In the genomic region with DNA sequence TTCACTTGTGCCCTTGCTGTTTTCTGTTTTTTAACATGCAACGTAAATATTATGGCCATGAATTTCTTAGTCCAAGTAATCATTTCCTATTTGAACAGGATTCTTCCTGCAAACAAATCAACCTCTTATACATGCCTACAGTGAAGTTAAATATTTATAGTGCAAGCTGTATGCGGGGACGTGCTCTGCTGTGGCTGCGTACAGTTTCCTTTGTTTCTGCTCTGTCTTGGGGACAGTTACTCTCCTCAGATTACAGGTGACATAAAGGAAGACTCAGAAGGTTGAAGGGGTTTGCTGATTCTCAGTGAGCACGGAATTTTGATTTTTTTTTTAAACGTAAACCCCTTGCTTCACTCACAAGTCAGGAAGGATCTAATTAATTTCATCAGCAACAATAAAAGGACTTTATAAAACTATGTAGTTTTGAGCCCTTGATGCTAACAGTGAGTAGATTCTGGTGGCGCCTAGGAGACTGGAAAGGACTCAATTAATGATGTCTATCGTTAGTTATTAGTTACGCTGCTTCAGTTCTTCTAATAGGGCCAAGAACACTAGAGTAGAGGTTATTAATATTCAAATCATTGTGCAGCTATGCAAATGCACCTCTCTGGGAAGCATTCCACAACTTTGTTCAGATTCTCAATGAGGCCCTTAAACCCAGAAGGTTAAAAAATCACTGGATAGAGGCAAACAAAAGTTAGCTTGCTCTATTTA, we compare ENCODE assay signal across 22 mouse cellular contexts. TPM values are rescaled to one million over a fixed set of nuclear protein-coding genes. Genes with fewer than 3 reads are reported as not detected.
DNase-seq lines count a peak whose midpoint lies in the region; ATAC-seq lines count a peak whose summit lies in the region.
"Had no signal": no experiment of that assay in that cellular context is flagged by ENCODE, and none has a peak within 500 bp of the region (broad histone marks: within the 10 kb centered on the region; RNA-seq: fewer than 3 reads in every experiment).

No protein-coding gene starts in this region.

- peak; percentile 62 for DNase-seq in forebrain, embryonic 14.5 days (ENCODE audit: low spot score)
- peak; percentile 21 for DNase-seq in midbrain, embryonic 14.5 days
- DNase-seq in left cerebral cortex, adult 9 months (ENCODE audit: low spot score in 2 of 2), result no peak
- DNase-seq in spleen, postnatal 10 days (ENCODE audit: low spot score in 2 of 2), result no peak
- DNase-seq: adrenal gland, postnatal 36 days; cerebellum, adult 11 months; cerebellum, postnatal 10 days; gastrocnemius, adult 2 months; heart, postnatal 36 days; kidney, adult 9 months; kidney, postnatal 14 days; liver, postnatal 0 days had no signal

- H3K4me2 ChIP-seq in forebrain, embryonic 14.5 days (ENCODE audit: low read length), result no peak overlapping the region
- no peak overlapping the region for H3K4me2 ChIP-seq in forebrain, embryonic 15.5 days (replicated peaks)
- H3K4me2 ChIP-seq in intestine, embryonic 16.5 days (ENCODE audit: low read depth, low read length), result no peak overlapping the region
- H3K4me2 ChIP-seq in intestine, embryonic 15.5 days (replicated peaks), result no peak overlapping the region
- H3K4me2 ChIP-seq in midbrain, embryonic 14.5 days (ENCODE audit: low read length), result no peak overlapping the region
- H3K4me2 ChIP-seq: heart, embryonic 15.5 days had no signal

- no peak overlapping the region for H3K27ac ChIP-seq in forebrain, embryonic 14.5 days (ENCODE audit: low read depth, low read length)
- no peak overlapping the region for H3K27ac ChIP-seq in forebrain, embryonic 15.5 days (replicated peaks)
- H3K27ac ChIP-seq in intestine, embryonic 16.5 days (ENCODE audit: low read length), result no peak overlapping the region
- H3K27ac ChIP-seq in intestine, embryonic 15.5 days, result no peak overlapping the region
- 0 out of 2 replicates have a peak overlapping the region, but pooled peaks have one; percentile 20 for H3K27ac ChIP-seq in midbrain, embryonic 14.5 days (replicated peaks; ENCODE audit: low read depth, low read length)
- H3K27ac ChIP-seq: gastrocnemius, adult 2 months; heart, embryonic 15.5 days; macrophage had no signal

- no peaks in the 10 kb centered on the region for H3K9me3 ChIP-seq in forebrain, embryonic 14.5 days (replicated peaks; ENCODE audit: control insufficient read depth, low read length)
- 0 out of 2 replicates have a peak, but pooled peaks cover 2% of the 10 kb centered on the region for H3K9me3 ChIP-seq in forebrain, embryonic 15.5 days
- no peaks in the 10 kb centered on the region; the same call in 1 of the 2 replicates for H3K9me3 ChIP-seq in intestine, embryonic 16.5 days (ENCODE audit: control insufficient read depth, low read length)
- no peaks in the 10 kb centered on the region for H3K9me3 ChIP-seq in intestine, embryonic 15.5 days
- no peaks in the 10 kb centered on the region for H3K9me3 ChIP-seq in midbrain, embryonic 14.5 days (ENCODE audit: control insufficient read depth, low read length)
- H3K9me3 ChIP-seq: heart, embryonic 15.5 days had no signal

- no peak overlapping the region for H3K9ac ChIP-seq in forebrain, embryonic 14.5 days (ENCODE audit: low read length)
- H3K9ac ChIP-seq in forebrain, embryonic 15.5 days (replicated peaks), result no peak overlapping the region
- no peak overlapping the region for H3K9ac ChIP-seq in intestine, embryonic 16.5 days (ENCODE audit: low read depth, low read length)
- no peak overlapping the region for H3K9ac ChIP-seq in intestine, embryonic 15.5 days
- no peak overlapping the region for H3K9ac ChIP-seq in midbrain, embryonic 14.5 days (replicated peaks; ENCODE audit: low read length)
- H3K9ac ChIP-seq: heart, embryonic 15.5 days; liver, postnatal 0 days had no signal

- no peaks in the 10 kb centered on the region for H3K36me3 ChIP-seq in forebrain, embryonic 14.5 days (ENCODE audit: control insufficient read depth, insufficient read depth, low read length)
- no peaks in the 10 kb centered on the region for H3K36me3 ChIP-seq in forebrain, embryonic 15.5 days
- H3K36me3 ChIP-seq in intestine, embryonic 16.5 days (ENCODE audit: control insufficient read depth, insufficient read depth, low read length), result no peaks in the 10 kb centered on the region
- H3K36me3 ChIP-seq in intestine, embryonic 15.5 days, result no peaks in the 10 kb centered on the region
- H3K36me3 ChIP-seq in midbrain, embryonic 14.5 days (ENCODE audit: control insufficient read depth, insufficient read depth, low read length), result no peaks in the 10 kb centered on the region
- H3K36me3 ChIP-seq: heart, embryonic 15.5 days had no signal

- no peaks in the 10 kb centered on the region for H3K27me3 ChIP-seq in forebrain, embryonic 14.5 days (replicated peaks; ENCODE audit: control insufficient read depth, insufficient read depth, low read length)
- H3K27me3 ChIP-seq in forebrain, embryonic 15.5 days, result no peaks in the 10 kb centered on the region
- H3K27me3 ChIP-seq in intestine, embryonic 16.5 days (replicated peaks; ENCODE audit: control insufficient read depth, insufficient read depth, low read length), result no peaks in the 10 kb centered on the region
- no peaks in the 10 kb centered on the region for H3K27me3 ChIP-seq in intestine, embryonic 15.5 days (replicated peaks)
- no peaks in the 10 kb centered on the region for H3K27me3 ChIP-seq in midbrain, embryonic 14.5 days (ENCODE audit: control insufficient read depth, insufficient read depth, low read length)
- H3K27me3 ChIP-seq: heart, embryonic 15.5 days had no signal

- ATAC-seq in forebrain, embryonic 14.5 days, result peak; percentile 47
- ATAC-seq in forebrain, embryonic 15.5 days (replicated peaks), result no peak
- ATAC-seq in intestine, embryonic 16.5 days, result peak; percentile 44; the same call in 1 of the 2 replicates
- no peak for ATAC-seq in intestine, embryonic 15.5 days
- no peak for ATAC-seq in midbrain, embryonic 14.5 days (ENCODE audit: low FRiP score, low TSS enrichment)
- ATAC-seq: liver, postnatal 0 days; lung, postnatal 0 days; Patski had no signal

- H3K4me3 ChIP-seq in forebrain, embryonic 14.5 days (ENCODE audit: low read depth, low read length), result no peak overlapping the region
- H3K4me3 ChIP-seq in forebrain, embryonic 15.5 days, result no peak overlapping the region
- no peak overlapping the region for H3K4me3 ChIP-seq in intestine, embryonic 16.5 days (ENCODE audit: low read length)
- H3K4me3 ChIP-seq in intestine, embryonic 15.5 days (replicated peaks), result no peak overlapping the region
- no peak overlapping the region for H3K4me3 ChIP-seq in midbrain, embryonic 14.5 days (replicated peaks; ENCODE audit: low read depth, low read length)
- H3K4me3 ChIP-seq: gastrocnemius, adult 2 months; heart, embryonic 15.5 days had no signal

- 20% methylated on average over 9 of the region's 9 CpGs for WGBS in forebrain, embryonic 14.5 days
- WGBS in forebrain, embryonic 15.5 days, result 29% methylated on average over 9 of the region's 9 CpGs
- WGBS in intestine, embryonic 16.5 days, result 58% methylated on average over 9 of the region's 9 CpGs
- 58% methylated on average over 9 of the region's 9 CpGs for WGBS in intestine, embryonic 15.5 days
- WGBS in midbrain, embryonic 14.5 days, result 50% methylated on average over 9 of the region's 9 CpGs

- peaks cover 8% of the 10 kb centered on the region for H3K4me1 ChIP-seq in forebrain, embryonic 14.5 days (ENCODE audit: control insufficient read depth, insufficient read depth, low read length)
- H3K4me1 ChIP-seq in forebrain, embryonic 15.5 days, result peaks cover 23% of the 10 kb centered on the region
- no peaks in the 10 kb centered on the region for H3K4me1 ChIP-seq in intestine, embryonic 16.5 days (ENCODE audit: control insufficient read depth, insufficient read depth, low read length)
- H3K4me1 ChIP-seq in intestine, embryonic 15.5 days (replicated peaks), result no peaks in the 10 kb centered on the region
- no peaks in the 10 kb centered on the region for H3K4me1 ChIP-seq in midbrain, embryonic 14.5 days (ENCODE audit: control insufficient read depth, insufficient read depth, low read length)
- H3K4me1 ChIP-seq: heart, embryonic 15.5 days had no signal

RNA-seq across cellular contexts. Expression of a gene that starts 19.9 kb away (rescaled TPM):
- 1.1 and 1.2 TPM in 2 replicates for polyA plus RNA-seq in forebrain, embryonic 14.5 days (2014; fragmentation: Nextera tagmentation; extraction: Ambion mirVana)
- polyA plus RNA-seq in forebrain, embryonic 15.5 days (2015; fragmentation: Nextera tagmentation; extraction: Ambion mirVana), result 1.0 and 1.5 TPM in 2 replicates
- polyA plus RNA-seq in intestine, embryonic 16.5 days (2015; fragmentation: Nextera tagmentation; extraction: Ambion mirVana), result 3.8 and 5.3 TPM in 2 replicates
- 3.7 and 4.2 TPM in 2 replicates for polyA plus RNA-seq in intestine, embryonic 15.5 days (2015; fragmentation: Nextera tagmentation; extraction: Ambion mirVana)
- 0.43 and 0.86 TPM in 2 replicates for polyA plus RNA-seq in midbrain, embryonic 14.5 days (2014; fragmentation: Nextera tagmentation; extraction: Ambion mirVana)
- polyA plus RNA-seq: embryonic facial prominence, embryonic 11.5 days; limb, embryonic 11.5 days; liver, adult 2 months; macrophage; Patski had no signal

Comparison
In these comparisons a context has a peak if more than half of its experiments do, and no peak if none do; other contexts are left out.
1. ATAC-seq: peak in forebrain, embryonic 14.5 days (single experiment) and intestine, embryonic 16.5 days (single experiment); none in forebrain, embryonic 15.5 days (single experiment), intestine, embryonic 15.5 days (single experiment) and midbrain, embryonic 14.5 days (single experiment).
2. DNase-seq: peak in forebrain, embryonic 14.5 days (single experiment) and midbrain, embryonic 14.5 days (single experiment); none in left cerebral cortex, adult 9 months (0 of 2) and spleen, postnatal 10 days (0 of 2).